Mouse (Mus musculus) gastrocnemius, adult 8-10 months (tissue): ENCODE data around the gene Taok1. TPM values are rescaled to one million over a fixed set of nuclear protein-coding genes. Genes with fewer than 3 reads are reported as not detected.
"Not testable (repeated sequence)": the region's sequence is repeated elsewhere in the genome, so short reads cannot be mapped to it uniquely, and the experiment has no call there.

ENCODE experiments used
- DNase-seq, 2 experiments: peaks; one replicate each; pipeline ENCODE4 v3.0.0; 2022; ENCODE audit warnings: low spot score in 2 of 2
- total RNA-seq, 4 experiments: library from RNA; stranded (reverse); gene quantifications; 2 replicates each; pipeline ENCODE4 v1.2.4; 2022

The Taok1 gene
- total RNA-seq, 4 experiments from 2014 or later = 37.9 to 48.6 (median 40.6) TPM

DNA sequence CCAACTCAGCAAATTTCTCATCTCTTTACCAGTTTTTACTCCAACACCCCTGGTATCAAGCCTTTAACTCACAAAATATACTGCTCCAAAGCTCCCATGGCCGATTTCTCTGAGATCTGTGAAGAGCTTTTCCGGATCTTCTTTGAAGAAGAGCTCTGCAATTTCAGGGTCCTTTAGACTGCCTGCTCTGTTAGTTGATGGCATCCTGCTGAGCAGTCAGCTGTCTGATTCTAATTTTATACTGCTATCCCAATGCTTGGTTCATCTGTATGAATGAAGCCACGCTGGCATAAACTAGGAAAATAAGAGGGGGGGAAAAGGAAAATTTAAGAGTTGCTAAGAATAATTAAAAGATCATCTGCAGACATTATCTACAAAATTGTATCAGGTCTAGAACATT is 22.4 kb downstream of the Taok1 start:
- DNase-seq = no peak

- no peak for DNase-seq
These were observed 62.4 kb downstream of the Taok1 start for GRCm38 (mm10) chr11:77545261-77545660.

DNA sequence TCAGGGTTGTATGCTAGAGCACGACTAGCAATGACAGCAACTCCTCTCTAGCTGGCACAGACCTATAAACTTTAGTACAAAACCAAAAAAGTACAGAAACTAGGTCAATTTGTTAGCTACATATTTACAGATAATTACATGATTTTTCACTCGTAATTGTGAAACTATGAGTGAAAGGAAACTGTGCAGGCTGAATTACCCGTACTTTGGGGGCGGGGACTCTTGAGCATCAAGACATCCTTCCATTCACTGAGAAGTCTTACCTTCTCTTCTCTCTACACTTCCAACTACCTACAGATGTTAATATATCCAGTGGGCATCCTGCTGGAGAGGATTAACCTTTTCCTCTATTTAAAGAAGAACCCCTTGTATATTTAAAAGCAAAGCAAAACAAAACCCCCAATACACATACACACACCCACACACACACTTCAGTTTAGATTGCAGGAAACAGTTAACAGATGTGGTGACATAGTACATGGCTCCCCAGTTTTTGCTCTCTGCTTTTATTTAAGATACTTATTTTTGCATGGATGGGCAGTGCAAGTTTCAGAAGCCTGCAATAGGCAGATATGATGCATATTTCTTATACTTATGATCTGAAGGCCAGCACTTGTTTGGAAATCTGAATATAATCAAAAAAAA is 75.3 kb downstream of the Taok1 start:
- DNase-seq = no peak

- DNase-seq = no peak
These were observed 76.8 kb downstream of the Taok1 start for GRCm38 (mm10) chr11:77530862-77531261.

DNA sequence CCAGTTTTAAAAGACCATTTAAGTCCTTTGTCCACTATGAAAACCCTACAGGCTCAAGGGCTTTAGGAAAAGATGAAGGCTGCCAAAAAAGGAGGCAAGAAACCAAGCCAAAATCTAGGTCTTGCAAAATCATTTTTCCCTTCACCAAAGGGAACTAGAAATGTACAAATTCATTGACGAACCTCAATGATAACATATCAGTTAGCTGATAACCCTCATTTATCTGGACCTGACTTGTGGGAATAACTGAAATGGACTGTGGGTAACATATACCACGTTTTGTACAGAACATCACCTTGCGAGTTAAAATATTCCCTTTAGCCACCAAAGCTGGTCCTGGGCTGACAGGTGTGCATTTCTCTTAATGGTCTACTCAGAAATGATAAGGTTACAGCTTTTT is 78.0 kb downstream of the Taok1 start:
- no peak for DNase-seq

DNA sequence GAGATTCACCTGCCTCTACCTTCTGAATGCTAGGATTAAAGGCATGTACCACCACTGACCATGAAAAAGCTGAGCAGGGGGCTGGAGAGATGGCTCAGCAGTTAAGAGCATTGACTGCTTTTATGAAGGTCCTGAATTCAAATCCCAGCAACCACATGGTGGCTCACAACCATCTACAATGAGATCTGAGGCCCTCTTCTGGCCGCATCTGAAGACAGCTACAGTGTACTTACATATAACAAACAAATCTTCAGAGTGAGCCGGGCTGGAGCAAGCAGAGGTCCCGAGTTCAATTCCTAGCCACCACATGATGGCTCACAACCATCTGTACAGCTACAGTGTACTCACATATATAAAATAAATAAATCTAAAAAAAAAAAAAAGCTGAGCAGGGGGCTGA is 79.2 kb downstream of the Taok1 start:
- DNase-seq = not testable (repeated sequence)

DNA sequence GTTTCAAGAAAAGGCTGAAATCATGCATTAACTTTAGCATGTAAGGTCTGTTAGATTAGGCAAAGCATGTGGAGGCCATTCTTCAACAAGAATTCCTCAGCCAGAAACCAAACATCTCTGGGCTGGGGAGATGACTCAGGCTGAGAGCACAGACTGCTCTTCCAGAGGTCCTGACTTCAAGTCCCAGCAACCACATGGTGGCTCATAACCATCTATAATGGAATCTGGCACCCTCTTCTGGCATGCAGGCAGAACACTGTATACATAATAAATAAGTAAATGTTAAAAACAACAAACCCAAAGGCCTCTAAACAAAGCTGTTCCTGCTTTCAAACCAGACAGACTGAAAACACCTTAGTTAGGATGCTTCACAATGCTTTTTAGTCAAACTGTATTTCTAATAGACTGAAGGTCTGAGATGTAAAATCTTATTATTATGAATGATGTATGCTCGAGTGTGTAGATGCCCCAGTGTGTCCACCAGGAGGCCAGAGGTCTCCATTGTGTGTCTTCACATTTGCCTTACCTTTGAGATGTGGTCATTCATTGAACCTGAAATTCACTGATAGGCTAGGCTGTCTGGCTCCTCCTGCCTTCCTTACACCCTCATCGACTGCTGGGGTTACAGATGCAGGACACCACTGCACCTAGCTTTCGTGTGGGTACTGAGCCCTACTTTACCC is 81.7 kb downstream of the Taok1 start:
- DNase-seq = no peak

DNA sequence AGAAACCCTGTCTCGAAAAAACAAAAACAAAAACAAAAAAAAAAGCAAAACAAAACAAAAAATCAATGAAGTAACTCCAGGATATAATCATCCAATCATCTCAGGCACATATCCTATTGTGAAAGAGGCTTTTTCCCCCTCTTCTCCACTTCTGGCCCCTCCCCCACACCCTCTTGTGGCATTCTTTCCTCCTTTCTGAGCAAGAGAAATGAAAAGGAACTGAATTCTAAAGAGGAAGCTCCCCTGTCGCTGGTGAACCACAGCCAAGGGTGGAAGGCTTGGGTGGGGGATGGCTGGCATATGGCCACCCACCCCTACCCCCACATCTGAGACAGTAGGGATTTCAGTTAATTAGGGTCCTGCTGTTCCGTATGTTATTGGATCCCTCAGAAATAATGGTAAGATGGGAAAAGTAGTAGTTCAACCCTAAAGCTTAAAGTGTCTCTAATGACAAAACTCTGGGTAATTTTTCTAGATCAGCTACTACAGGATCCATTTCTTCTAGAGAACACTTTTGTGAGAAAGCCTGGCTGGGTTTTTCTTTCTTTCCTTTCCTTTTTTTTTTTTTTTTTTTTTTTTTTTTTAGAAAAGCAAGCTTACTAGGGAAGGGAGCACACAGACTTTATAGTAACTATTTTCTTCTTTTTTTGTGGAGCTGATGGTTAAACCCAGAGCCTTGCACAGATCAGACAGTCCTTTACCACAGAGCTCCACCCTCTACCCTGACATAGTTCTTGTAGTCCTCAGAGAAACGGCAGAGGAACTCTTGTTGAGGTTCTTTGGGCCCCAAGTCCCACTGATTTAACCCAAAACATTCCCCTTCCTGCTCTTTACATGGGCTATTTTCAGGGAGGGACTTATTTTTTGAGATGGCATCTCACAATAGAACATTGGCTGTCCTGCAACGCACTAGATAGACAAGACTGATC is 86.8 kb downstream of the Taok1 start:
- no peak for DNase-seq

DNA sequence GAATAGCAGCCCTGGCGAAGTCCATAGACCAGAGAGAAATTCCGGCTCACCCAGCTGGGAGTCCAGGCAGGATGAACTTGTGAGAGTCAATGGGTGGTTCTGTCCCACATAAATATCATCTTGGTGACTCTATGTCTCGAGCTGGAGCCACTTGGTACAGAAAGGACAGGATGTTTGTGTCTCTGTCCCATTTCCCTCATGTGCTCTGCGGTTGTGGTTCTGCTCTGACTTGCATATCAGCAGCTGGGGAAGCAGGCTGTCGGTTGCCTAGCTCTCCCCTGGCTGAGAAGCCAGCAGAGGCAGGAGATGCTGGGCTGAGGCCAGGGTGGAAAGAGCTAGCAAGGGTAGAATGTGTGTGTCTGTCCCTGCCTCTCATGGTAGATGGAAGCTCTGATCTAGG is 88.6 kb downstream of the Taok1 start, which contains the start of gene Gm10392:
Gm10392 (minus strand) TSS at position 156 of the 400 bp plus-strand sequence.
- DNase-seq = no peak

GRCm38 (mm10) chr11:77518051-77518798 is 89.4 kb downstream of the Taok1 start:
- no peak for DNase-seq

GRCm38 (mm10) chr11:77516553-77517425 is 90.8 kb downstream of the Taok1 start:
- DNase-seq = no peak

DNA sequence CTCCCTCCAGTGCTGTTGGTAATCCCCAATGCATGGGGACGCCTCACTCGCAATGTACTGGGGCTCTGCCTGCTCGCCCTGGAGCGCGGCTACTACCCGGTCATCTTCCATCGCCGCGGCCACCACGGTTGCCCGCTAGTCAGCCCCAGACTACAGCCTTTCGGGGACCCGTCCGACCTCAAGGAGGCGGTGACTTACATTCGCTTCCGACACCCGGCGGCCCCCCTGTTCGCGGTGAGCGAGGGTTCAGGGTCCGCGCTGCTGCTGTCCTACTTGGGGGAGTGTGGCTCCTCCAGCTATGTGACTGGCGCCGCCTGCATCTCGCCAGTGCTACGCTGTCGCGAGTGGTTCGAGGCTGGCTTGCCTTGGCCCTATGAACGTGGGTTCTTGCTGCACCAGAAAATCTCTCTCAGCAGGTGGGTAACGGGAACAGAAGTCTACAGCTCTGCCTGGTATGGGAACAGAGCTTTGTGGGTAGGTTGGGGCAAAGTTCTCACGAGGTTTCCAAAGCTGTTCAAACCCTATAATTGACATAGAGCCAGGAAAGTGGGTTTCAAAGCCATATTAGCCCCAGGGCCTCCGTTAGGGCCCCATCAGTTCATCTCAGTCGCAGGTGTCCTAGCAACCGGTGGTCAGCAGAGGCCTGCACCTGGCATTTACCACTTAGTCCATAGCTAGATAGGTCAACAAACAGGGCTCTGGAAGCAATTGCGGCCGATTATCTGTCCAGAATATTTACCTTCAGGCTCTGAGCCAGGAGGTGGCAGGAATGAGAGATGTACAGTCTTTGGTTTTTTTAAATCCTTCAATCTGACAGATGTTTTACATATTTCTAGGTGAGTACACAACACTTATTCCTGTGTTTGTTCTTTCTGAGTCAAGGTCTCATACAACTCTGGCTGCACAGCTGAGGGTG is 91.7 kb downstream of the Taok1 start, which contains the start of gene Trp53i13:
Trp53i13 (minus strand) TSS at position 344 of the 916 bp plus-strand sequence.
- no peak for DNase-seq

GRCm38 (mm10) chr11:77514832-77515636 is 92.6 kb downstream of the Taok1 start, which contains the start of gene Abhd15:
Gene Abhd15 (plus strand): TSS chr11:77515121.
- DNase-seq = peak in 1 of 2 experiments; percentile 69

DNA sequence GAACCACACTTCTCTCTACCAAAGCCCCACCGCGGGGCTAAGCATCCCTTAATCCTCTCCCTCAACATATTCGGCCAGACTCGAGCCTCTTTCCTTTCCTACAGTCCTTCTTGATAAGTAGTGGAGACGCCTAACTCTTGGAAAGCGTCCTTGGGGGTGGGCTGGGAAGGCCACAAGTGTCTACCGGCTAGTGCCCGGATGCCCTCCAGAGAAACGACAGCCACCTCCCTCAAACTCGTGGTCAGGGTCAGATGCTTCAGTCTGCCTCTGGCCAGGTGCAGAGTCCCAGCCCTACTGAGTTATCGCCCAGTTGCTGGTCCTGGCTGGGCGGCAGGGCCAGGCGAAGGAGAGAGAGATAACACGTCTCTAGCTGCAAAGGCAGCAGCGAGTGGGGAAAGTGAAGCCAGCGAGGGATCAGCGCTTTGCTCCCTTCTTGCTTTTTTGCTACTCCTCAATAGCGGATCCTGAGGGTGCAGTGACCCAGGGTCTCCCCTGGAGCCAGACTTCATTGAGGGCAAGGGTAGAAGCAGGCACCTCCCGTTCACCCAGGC is 93.3 kb downstream of the Taok1 start:
- DNase-seq = no peak

DNA sequence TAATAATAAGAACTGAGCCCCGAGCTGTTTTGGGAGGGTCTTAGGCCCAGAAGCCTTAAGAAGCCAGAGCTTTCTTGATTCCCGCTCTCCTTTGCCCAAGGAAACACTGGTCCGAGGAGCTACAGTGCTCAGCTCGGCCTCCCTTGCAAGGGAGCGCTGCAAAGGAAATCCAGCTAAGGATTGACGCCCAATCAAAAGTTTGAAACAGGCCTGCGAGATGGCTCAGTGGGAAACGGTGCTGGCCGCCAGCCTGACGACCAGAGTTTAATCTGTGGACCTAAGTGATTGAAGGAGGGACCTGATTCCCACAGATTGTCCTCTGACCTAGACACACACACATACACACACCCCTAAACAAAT is 93.8 kb downstream of the Taok1 start:
- DNase-seq = no peak

DNA sequence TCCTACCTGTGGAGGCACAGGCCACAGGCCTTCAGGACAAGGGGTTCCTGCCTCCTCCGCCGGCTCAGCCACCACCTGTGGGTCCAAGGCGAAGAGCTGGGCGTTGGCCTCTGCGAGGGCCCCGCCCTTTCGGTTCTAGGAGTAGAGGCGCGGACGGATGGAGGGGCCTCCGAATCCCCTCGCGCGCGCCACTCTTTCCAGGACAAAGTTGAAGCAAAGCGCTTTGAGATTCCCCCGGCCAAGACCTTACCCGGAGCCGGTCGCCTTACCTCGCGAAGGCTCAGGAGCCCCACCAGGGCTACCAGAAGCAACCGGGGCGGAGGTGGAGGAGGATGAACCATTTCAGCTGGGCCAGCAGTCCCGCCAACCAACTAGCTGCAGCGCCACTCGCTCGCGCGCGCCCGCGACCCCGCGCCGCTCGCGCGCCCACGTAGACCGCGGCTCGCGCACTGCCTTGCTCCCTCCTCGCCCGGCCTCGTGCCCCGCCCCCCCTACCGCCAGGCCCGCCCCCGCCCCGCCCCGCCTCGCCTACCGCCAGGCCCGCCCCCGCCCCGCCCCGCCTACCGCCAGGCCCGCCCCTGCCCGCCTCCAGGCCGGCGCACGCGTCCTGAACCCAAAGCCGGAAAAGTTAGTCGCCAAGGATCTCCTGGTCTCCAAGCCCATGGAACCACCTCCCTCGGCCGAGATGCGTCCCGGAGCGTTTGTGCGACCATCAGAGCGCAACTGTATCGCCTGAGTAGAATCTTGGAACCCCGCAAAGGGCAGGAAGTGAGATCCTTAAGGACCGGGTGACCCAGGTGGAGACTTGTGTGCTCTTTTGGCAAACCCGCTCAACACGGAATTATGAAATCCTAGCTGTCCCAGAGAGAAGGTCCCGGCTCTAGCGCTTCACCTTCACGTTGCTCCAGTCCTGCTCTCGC is 94.5 kb downstream of the Taok1 start:
- DNase-seq = peak; percentile 83 to 84

GRCm38 (mm10) chr11:77511336-77511735 is 96.3 kb downstream of the Taok1 start:
- no peak for DNase-seq
